Mouse (Mus musculus) CD8-positive naive resting alpha-beta T cell, adult 2 months (primary cell): ENCODE data around the gene Zfand4.
"Not testable (repeated sequence)": the region's sequence is repeated elsewhere in the genome, so short reads cannot be mapped to it uniquely, and the experiment has no call there.

ENCODE experiments used
- DNase-seq, 2 experiments: peaks; one replicate each; pipeline ENCODE4 v3.0.0; 2022; ENCODE audit warnings: low read depth in 2 of 2, low spot score in 2 of 2

Gene Zfand4

GRCm38 (mm10) chr6:116264018-116264651 lies at the start of gene Zfand4:
Zfand4 (plus strand) TSS chr6:116264222.
- peak; percentile 80 for DNase-seq

GRCm38 (mm10) chr6:116227767-116228166 lies 36.3 kb upstream of the Zfand4 start:
- no peak for DNase-seq

GRCm38 (mm10) chr6:116228785-116229525 lies 35.1 kb upstream of the Zfand4 start:
- DNase-seq, result peak; percentile 29 to 55

GRCm38 (mm10) chr6:116234821-116235220 lies 29.2 kb upstream of the Zfand4 start:
- DNase-seq, result not testable (repeated sequence)

GRCm38 (mm10) chr6:116235336-116235735 lies 28.7 kb upstream of the Zfand4 start:
- DNase-seq, result no peak

GRCm38 (mm10) chr6:116238083-116238482 lies 25.9 kb upstream of the Zfand4 start:
- DNase-seq, result no peak

- DNase-seq, result no peak
Measured at GRCm38 (mm10) chr6:116240371-116240770, 23.7 kb upstream of the Zfand4 start.

- DNase-seq, result no peak
Measured at GRCm38 (mm10) chr6:116259649-116260048, 4.4 kb upstream of the Zfand4 start.

GRCm38 (mm10) chr6:116260481-116260880 lies 3.5 kb upstream of the Zfand4 start:
- DNase-seq, result no peak

GRCm38 (mm10) chr6:116262824-116263223 lies 1.2 kb upstream of the Zfand4 start:
- no peak for DNase-seq

GRCm38 (mm10) chr6:116264836-116265235 lies 814 bp downstream of the Zfand4 start:
- no peak for DNase-seq

GRCm38 (mm10) chr6:116265603-116266002 lies 1.6 kb downstream of the Zfand4 start:
- DNase-seq, result no peak

- no peak for DNase-seq
Measured at GRCm38 (mm10) chr6:116266273-116267109, 2.5 kb downstream of the Zfand4 start.

GRCm38 (mm10) chr6:116267110-116267423 lies 3.0 kb downstream of the Zfand4 start:
- no peak for DNase-seq

GRCm38 (mm10) chr6:116275695-116276094 lies 11.7 kb downstream of the Zfand4 start:
- no peak for DNase-seq

GRCm38 (mm10) chr6:116278679-116279317 lies 14.8 kb downstream of the Zfand4 start:
- no peak for DNase-seq

- DNase-seq, result no peak
Measured at GRCm38 (mm10) chr6:116281014-116281413, 17.0 kb downstream of the Zfand4 start.

GRCm38 (mm10) chr6:116282546-116282945 lies 18.5 kb downstream of the Zfand4 start:
- DNase-seq, result peak; percentile 11 to 43

GRCm38 (mm10) chr6:116283280-116283679 lies 19.3 kb downstream of the Zfand4 start:
- DNase-seq, result no peak

GRCm38 (mm10) chr6:116286321-116286720 lies 22.3 kb downstream of the Zfand4 start:
- no peak for DNase-seq

GRCm38 (mm10) chr6:116286870-116287575 lies 23.0 kb downstream of the Zfand4 start:
- no peak for DNase-seq
